Mouse (Mus musculus): ENCODE measurements around the gene Tnpo1.

- TF ChIP-seq CTCF (IDR thresholded peaks at IDR 0.05), result no peak
- TF ChIP-seq EP300 (IDR thresholded peaks at IDR 0.05), result no peak
These were observed 54.9 kb downstream of the Tnpo1 start for GRCm38 (mm10) chr13:98871263-98871662.

All from lung, postnatal 0 days (tissue).